Mouse (Mus musculus) layer of hippocampus, postnatal 14 days (tissue): ENCODE data around the gene Cx3cr1. TPM values are rescaled to one million over a fixed set of nuclear protein-coding genes. Genes with fewer than 3 reads are reported as not detected.

Experiments used
- DNase-seq, 2 experiments: peaks; one replicate each; pipeline ENCODE4 v3.0.0; 2021 to 2022; ENCODE audit warnings: low spot score in 2 of 2, mixed read lengths in 1 of 2
- total RNA-seq, 2 experiments: library from RNA; stranded (reverse); gene quantifications; 2 replicates each; pipeline ENCODE4 v1.2.3; 2021

The Cx3cr1 gene
- total RNA-seq, 2 experiments from 2014 or later, result 34.7 to 36.0 TPM

- no peak for DNase-seq
Observed at GRCm38 (mm10) chr9:119978151-119978810, 91.4 kb downstream of the Cx3cr1 start.

- peak in 1 of 2 experiments; percentile 49 for DNase-seq
Observed at GRCm38 (mm10) chr9:119977557-119978060, 92.1 kb downstream of the Cx3cr1 start.

GRCm38 (mm10) chr9:119976704-119977556 lies 92.7 kb downstream of the Cx3cr1 start:
- DNase-seq, result no peak

- DNase-seq, result no peak
Observed at GRCm38 (mm10) chr9:119975286-119975685, 94.4 kb downstream of the Cx3cr1 start.

GRCm38 (mm10) chr9:119974609-119975008 lies 95.1 kb downstream of the Cx3cr1 start:
- DNase-seq, result no peak

- no peak for DNase-seq
Observed at GRCm38 (mm10) chr9:119973869-119974520, 95.7 kb downstream of the Cx3cr1 start.

GRCm38 (mm10) chr9:119973281-119973680 lies 96.4 kb downstream of the Cx3cr1 start:
- no peak for DNase-seq

- peak in 1 of 2 experiments; percentile 33 for DNase-seq
Observed at GRCm38 (mm10) chr9:119972582-119972981, 97.1 kb downstream of the Cx3cr1 start.

- no peak for DNase-seq
Observed at GRCm38 (mm10) chr9:119972166-119972565, 97.5 kb downstream of the Cx3cr1 start.

- DNase-seq, result peak in 1 of 2 experiments; percentile 74
Observed at GRCm38 (mm10) chr9:119970763-119971656, 98.7 kb downstream of the Cx3cr1 start.

GRCm38 (mm10) chr9:119970221-119970620 lies 99.5 kb downstream of the Cx3cr1 start:
- no peak for DNase-seq

GRCm38 (mm10) chr9:119969811-119970210 lies 99.9 kb downstream of the Cx3cr1 start:
- no peak for DNase-seq

GRCm38 (mm10) chr9:119966221-119966910 lies 103.3 kb downstream of the Cx3cr1 start:
- no peak for DNase-seq

- no peak for DNase-seq
Observed at GRCm38 (mm10) chr9:119965186-119965585, 104.5 kb downstream of the Cx3cr1 start.

GRCm38 (mm10) chr9:119964206-119964605 lies 105.5 kb downstream of the Cx3cr1 start:
- no peak for DNase-seq

- no peak for DNase-seq
Observed at GRCm38 (mm10) chr9:119962987-119963667, 106.6 kb downstream of the Cx3cr1 start.

- DNase-seq, result no peak
Observed at GRCm38 (mm10) chr9:119962216-119962615, 107.5 kb downstream of the Cx3cr1 start.

GRCm38 (mm10) chr9:119958835-119959234 lies 110.8 kb downstream of the Cx3cr1 start:
- no peak for DNase-seq

GRCm38 (mm10) chr9:119951388-119951787 lies 118.3 kb downstream of the Cx3cr1 start:
- no peak for DNase-seq
